Mouse (Mus musculus) MEL (cell line): ENCODE results near the gene Sorl1.

ENCODE experiments used
- CTCF ChIP-seq, 3 experiments: IDR thresholded peaks in 2 of 3; conservative IDR thresholded peaks in 1 of 3; 2 replicates each; pipeline ENCODE4 v1.5.1; 2011 to 2012; ENCODE audit warnings: low read length in 3 of 3, low read depth in 2 of 3, mild to moderate bottlenecking in 2 of 3, improper control_type of control experiment in 1 of 3, inconsistent platforms in 1 of 3, mixed read lengths in 1 of 3, moderate library complexity in 1 of 3; ENCODE audit not compliant: control insufficient read depth in 1 of 3, insufficient read depth in 1 of 3, poor library complexity in 1 of 3, severe bottlenecking in 1 of 3
- E2F4 ChIP-seq: IDR thresholded peaks from 2 replicates; pipeline ENCODE4 v1.6.1; 2011; ENCODE audit warnings: low read depth, low read length, improper control_type of control experiment, borderline replicate concordance
- EP300 ChIP-seq, 2 experiments: IDR thresholded peaks; 2 replicates each; pipeline ENCODE4 v1.6.1; 2011; ENCODE audit warnings: improper control_type of control experiment in 2 of 2, low read length in 2 of 2, low read depth in 1 of 2, mild to moderate bottlenecking in 1 of 2
- JUND ChIP-seq: IDR thresholded peaks from 2 replicates; pipeline ENCODE4 v1.6.1; 2011; ENCODE audit warnings: low read depth, mild to moderate bottlenecking, improper control_type of control experiment, low read length
- MXI1 ChIP-seq: IDR thresholded peaks from 2 replicates; pipeline ENCODE4 v1.6.1; 2011; ENCODE audit warnings: mild to moderate bottlenecking, low read depth, low read length, improper control_type of control experiment
- NRF1 ChIP-seq: IDR thresholded peaks from 2 replicates; pipeline ENCODE4 v1.6.1; 2014; ENCODE audit warnings: low read depth, mild to moderate bottlenecking, inconsistent platforms, low read length, improper control_type of control experiment, moderate library complexity; ENCODE audit not compliant: poor library complexity, insufficient read depth, severe bottlenecking
- POLR2A ChIP-seq, 2 experiments: IDR thresholded peaks; 2 replicates each; pipeline ENCODE4 v1.6.1; 2011 to 2012; ENCODE audit warnings: low read length in 2 of 2, mild to moderate bottlenecking in 2 of 2, control low read depth in 1 of 2, improper control_type of control experiment in 1 of 2, low read depth in 1 of 2, moderate library complexity in 1 of 2; ENCODE audit not compliant: control insufficient read depth in 1 of 2, insufficient read depth in 1 of 2, poor library complexity in 1 of 2
- POLR2AphosphoS2 ChIP-seq: IDR thresholded peaks from 2 replicates; pipeline ENCODE4 v1.6.1; 2011; ENCODE audit warnings: low read length, improper control_type of control experiment
- UBTF ChIP-seq: IDR thresholded peaks from 2 replicates; pipeline ENCODE4 v1.6.1; 2012; ENCODE audit warnings: low read depth, mild to moderate bottlenecking, inconsistent platforms, low read length, improper control_type of control experiment, moderate library complexity, borderline replicate concordance; ENCODE audit not compliant: insufficient read depth
- USF1 ChIP-seq: IDR thresholded peaks from 2 replicates; pipeline ENCODE4 v1.6.1; 2014; ENCODE audit warnings: low read depth, mild to moderate bottlenecking, inconsistent platforms, low read length, improper control_type of control experiment, moderate library complexity

GRCm38 (mm10) chr9:41944964-41945363 lies 179.1 kb downstream of the Sorl1 start:
- no peak for TF ChIP-seq JUND
- TF ChIP-seq CTCF (IDR thresholded peaks at IDR 0.05 in 2 of 3, conservative IDR thresholded peaks at IDR 0.05 in 1 of 3; ENCODE audit: control insufficient read depth in 1 of 3, insufficient read depth in 1 of 3, low read depth in 2 of 3, low read length in 3 of 3, poor library complexity in 1 of 3, severe bottlenecking in 1 of 3): no peak
- TF ChIP-seq POLR2A (IDR thresholded peaks at IDR 0.05; ENCODE audit: control insufficient read depth in 1 of 2, insufficient read depth in 1 of 2, low read depth in 1 of 2, low read length in 2 of 2, poor library complexity in 1 of 2): no peak
- TF ChIP-seq NRF1: no peak
- no peak for TF ChIP-seq POLR2AphosphoS2
- no peak for TF ChIP-seq EP300 (IDR thresholded peaks at IDR 0.05; ENCODE audit: low read depth in 1 of 2, low read length in 2 of 2)
- no peak for TF ChIP-seq UBTF
- TF ChIP-seq USF1: no peak
- no peak for TF ChIP-seq MXI1
- no peak for TF ChIP-seq E2F4
